Mouse (Mus musculus): ENCODE measurements at regions not wholly inside any gene's neighbourhood (a gene's known extent, or its start where the extent isn't known, plus 50 kb on each side); places are given as distances from the start of the nearest gene placed in this dataset.

DNA sequence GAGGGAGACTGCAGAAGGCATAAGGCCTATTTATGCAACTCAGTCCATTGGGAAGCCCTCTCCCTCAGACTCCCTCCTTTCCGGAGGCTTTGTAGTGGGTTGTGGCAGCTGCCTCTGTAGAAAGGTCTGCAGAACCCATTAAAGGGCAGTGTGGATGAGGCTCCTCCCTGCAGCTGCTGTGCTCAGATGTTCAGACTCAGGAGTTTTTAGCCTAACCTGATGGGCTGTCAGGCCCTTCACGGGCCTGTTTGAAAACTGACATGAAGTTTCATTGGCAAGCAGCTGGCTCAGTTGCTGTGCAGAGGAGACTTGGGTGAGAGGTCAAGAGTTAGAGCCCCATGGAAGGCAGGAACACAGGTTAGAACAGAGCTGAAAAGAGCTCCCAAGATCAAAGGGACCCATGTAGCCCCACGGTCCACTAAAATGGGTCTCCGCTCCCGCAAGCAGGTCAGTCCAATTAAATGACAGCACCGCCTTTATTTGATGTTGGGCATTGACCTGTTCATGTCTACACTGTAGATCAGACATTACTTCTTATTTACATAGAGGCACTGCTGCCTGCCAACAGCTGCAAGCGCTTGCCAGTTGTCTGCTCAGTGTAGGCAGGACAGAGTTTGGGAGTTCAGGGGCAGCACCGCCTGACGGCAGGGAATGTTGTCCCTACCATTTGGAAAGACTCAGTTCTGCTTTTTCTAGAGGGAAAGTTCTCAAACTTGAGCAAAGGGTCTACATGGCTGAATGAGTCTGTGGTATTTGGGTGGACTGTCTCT lies 53.8 kb upstream of the Usp46 start:
- Histone ChIP-seq H3K36me3 (ENCODE audit: control insufficient read depth, insufficient read depth, low read length, poor library complexity, severe bottlenecking) (no peaks in the 10 kb centered on the region), H3K9ac (ENCODE audit: insufficient read depth, low read depth, low read length, poor library complexity, severe bottlenecking) (no peak overlapping the region), H3K9me3 (ENCODE audit: control insufficient read depth, insufficient read depth, low read depth, low read length) (no peaks in the 10 kb centered on the region), H3K4me1 (ENCODE audit: control insufficient read depth in 2 of 2, insufficient read depth in 2 of 2, low read length in 2 of 2, poor library complexity in 1 of 2) (peaks cover 0 to 3% of the 10 kb centered on the region in 2 experiments; a peak in 2 of 4 replicates), H3K27ac (ENCODE audit: insufficient read depth, low read depth, low read length, poor library complexity, severe bottlenecking) (no peak overlapping the region), H3K4me3 (ENCODE audit: insufficient read depth in 1 of 2, low read depth in 1 of 2, low read length in 2 of 2, poor library complexity in 1 of 2, severe bottlenecking in 1 of 2) (no peak overlapping the region)
- DNase-seq (ENCODE audit: low read depth, low spot score) = no peak
- TF ChIP-seq MAFK (IDR thresholded peaks at IDR 0.05; ENCODE audit: insufficient read depth, low read depth, low read length) (no peak), ZNF384 (IDR thresholded peaks at IDR 0.05; ENCODE audit: low read depth, low read length) (no peak), HCFC1 (IDR thresholded peaks at IDR 0.05; ENCODE audit: borderline replicate concordance, insufficient read depth, low read length) (no peak), CHD2 (IDR thresholded peaks at IDR 0.05; ENCODE audit: low read depth, low read length) (no peak), ZC3H11A (IDR thresholded peaks at IDR 0.05; ENCODE audit: borderline replicate concordance, low read depth, low read length) (no peak)
- in situ Hi-C loops (cut with MboI; ENCODE audit: low sequenced_read_pairs in 2 of 2, unreplicated experiment in 2 of 2) = no loop called here

DNA sequence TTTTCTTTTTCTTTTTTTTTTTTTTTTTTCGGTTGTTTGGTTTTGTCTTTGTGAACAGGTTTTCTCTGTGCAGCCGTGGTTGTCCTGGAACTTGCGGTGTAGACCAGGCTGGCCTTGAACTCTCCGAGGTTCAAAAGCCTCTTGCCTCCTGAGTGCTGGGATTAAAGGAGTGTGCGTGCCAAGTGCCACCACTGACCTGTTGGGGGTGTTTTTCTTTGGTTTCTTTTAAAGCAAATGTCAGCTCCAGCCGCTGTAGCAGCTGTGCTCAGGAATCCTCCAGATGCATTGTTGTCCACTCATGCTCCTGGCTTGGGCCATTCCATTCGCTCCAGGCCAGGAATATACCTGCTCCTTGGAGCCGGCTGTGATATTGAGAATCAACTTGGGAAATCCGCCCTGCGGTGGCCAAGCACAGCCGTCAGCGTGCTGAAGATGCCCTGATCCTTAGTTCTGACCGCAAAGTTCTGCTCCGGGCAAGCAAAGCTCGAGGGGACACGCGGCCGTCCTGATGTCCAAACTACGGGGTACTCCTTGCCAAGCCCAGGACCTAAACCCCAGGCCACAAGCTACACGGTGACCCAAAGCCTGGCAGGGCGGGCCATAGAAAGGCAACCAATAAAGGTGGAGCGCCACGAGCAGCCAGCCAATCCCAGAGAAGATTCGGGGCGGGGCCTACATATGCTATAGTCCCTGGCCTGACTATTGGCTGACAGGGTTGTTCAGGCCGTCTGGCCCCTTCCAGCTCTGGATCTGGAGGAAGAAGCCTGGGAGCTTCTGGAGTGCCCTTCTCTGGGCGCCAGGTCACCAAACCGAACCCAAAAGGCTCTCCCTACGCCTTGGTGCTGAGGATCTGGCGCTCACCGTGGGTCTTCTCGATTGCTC lies 58.0 kb upstream of the Usp46 start:
- peak overlapping the region; percentile 70 for H3K9ac ChIP-seq (ENCODE audit: insufficient read depth, low read depth, low read length, poor library complexity, severe bottlenecking)

DNA sequence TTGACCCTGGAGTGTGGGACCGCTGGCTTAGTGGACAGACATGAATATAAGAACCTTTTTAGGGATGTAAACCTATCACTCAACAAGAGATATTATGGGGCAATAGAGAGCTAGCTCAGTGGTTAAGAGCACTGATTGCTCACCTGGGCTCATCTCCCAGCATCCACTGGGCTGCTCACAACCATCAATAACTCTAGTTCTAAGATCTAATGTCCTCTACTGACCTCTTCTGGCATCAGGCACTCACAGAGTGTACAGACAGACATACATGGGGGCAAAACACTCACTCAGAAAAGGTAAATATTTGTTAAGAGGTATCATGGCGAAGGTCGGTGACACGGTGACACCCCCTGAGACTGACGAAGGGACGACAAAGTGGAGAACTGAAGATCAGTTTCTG lies 59.3 kb upstream of the Usp46 start:
- Histone ChIP-seq H3K4me1 (ENCODE audit: control insufficient read depth in 2 of 2, insufficient read depth in 2 of 2, low read length in 2 of 2, poor library complexity in 1 of 2) (peaks cover 0 to 4% of the 10 kb centered on the region in 2 experiments; a peak in 2 of 4 replicates), H3K9ac (ENCODE audit: insufficient read depth, low read depth, low read length, poor library complexity, severe bottlenecking) (no peak overlapping the region), H3K36me3 (ENCODE audit: control insufficient read depth, insufficient read depth, low read length, poor library complexity, severe bottlenecking) (no peaks in the 10 kb centered on the region), H3K27ac (ENCODE audit: insufficient read depth, low read depth, low read length, poor library complexity, severe bottlenecking) (no peak overlapping the region; the same call in 1 of the 2 replicates), H3K4me3 (ENCODE audit: insufficient read depth in 1 of 2, low read depth in 1 of 2, low read length in 2 of 2, poor library complexity in 1 of 2, severe bottlenecking in 1 of 2) (no peak overlapping the region), H3K9me3 (ENCODE audit: control insufficient read depth, insufficient read depth, low read depth, low read length) (no peaks in the 10 kb centered on the region)
- DNase-seq (ENCODE audit: low read depth, low spot score) = no peak
- no peak for TF ChIP-seq HCFC1 (IDR thresholded peaks at IDR 0.05; ENCODE audit: borderline replicate concordance, insufficient read depth, low read length)
- no peak for TF ChIP-seq MAFK (IDR thresholded peaks at IDR 0.05; ENCODE audit: insufficient read depth, low read depth, low read length)
- no peak for TF ChIP-seq ZNF384 (IDR thresholded peaks at IDR 0.05; ENCODE audit: low read depth, low read length)
- TF ChIP-seq ZC3H11A (IDR thresholded peaks at IDR 0.05; ENCODE audit: borderline replicate concordance, low read depth, low read length) = no peak
- in situ Hi-C loops (cut with MboI; ENCODE audit: low sequenced_read_pairs in 2 of 2, unreplicated experiment in 2 of 2) = no loop called here

More for the DNA sequence above, 58.0 kb upstream of the Usp46 start:
- in situ Hi-C loops (cut with MboI; ENCODE audit: low sequenced_read_pairs in 2 of 2, unreplicated experiment in 2 of 2) = no loop called here
- H3K4me3 ChIP-seq (ENCODE audit: insufficient read depth in 1 of 2, low read depth in 1 of 2, low read length in 2 of 2, poor library complexity in 1 of 2, severe bottlenecking in 1 of 2) = peak overlapping the region; percentile 65 to 86
- no peak for TF ChIP-seq ZC3H11A (IDR thresholded peaks at IDR 0.05; ENCODE audit: borderline replicate concordance, low read depth, low read length)
- 0 out of 2 replicates have a peak, but pooled peaks have one; percentile 5 for TF ChIP-seq ZNF384 (IDR thresholded peaks at IDR 0.05; ENCODE audit: low read depth, low read length)
- TF ChIP-seq CHD2 (IDR thresholded peaks at IDR 0.05; ENCODE audit: low read depth, low read length) = peak; percentile 81
- no peak for TF ChIP-seq HCFC1 (IDR thresholded peaks at IDR 0.05; ENCODE audit: borderline replicate concordance, insufficient read depth, low read length)
- H3K4me1 ChIP-seq (ENCODE audit: control insufficient read depth in 2 of 2, insufficient read depth in 2 of 2, low read length in 2 of 2, poor library complexity in 1 of 2) = peaks cover 0 to 4% of the 10 kb centered on the region in 2 experiments; a peak in 2 of 4 replicates
- no peaks in the 10 kb centered on the region for H3K9me3 ChIP-seq (ENCODE audit: control insufficient read depth, insufficient read depth, low read depth, low read length)
- H3K27ac ChIP-seq (ENCODE audit: insufficient read depth, low read depth, low read length, poor library complexity, severe bottlenecking) = no peak overlapping the region
- peak; percentile 84 for DNase-seq (ENCODE audit: low read depth, low spot score)
- no peaks in the 10 kb centered on the region for H3K36me3 ChIP-seq (ENCODE audit: control insufficient read depth, insufficient read depth, low read length, poor library complexity, severe bottlenecking)

DNA sequence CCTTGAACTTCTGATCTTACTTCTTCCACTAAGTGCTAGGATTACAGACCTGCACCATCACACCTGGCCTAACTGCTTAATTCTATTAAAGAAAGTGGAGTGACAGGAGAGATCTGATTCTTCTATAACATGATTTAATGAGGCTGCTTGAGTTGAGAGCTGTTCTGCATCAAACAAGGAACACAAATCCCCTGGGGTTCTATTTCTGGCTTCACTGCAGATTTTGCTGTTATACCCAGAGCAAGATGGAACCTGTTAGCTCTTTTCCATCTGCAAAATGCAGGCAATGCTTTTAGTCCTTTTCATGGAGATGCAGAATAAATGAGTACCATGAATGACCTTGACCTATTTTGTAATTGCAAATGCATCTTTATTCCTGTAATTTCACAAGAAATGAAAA lies 61.4 kb upstream of the Usp46 start:
- no peak overlapping the region for H3K27ac ChIP-seq (ENCODE audit: insufficient read depth, low read depth, low read length, poor library complexity, severe bottlenecking)
- no peak overlapping the region for H3K9ac ChIP-seq (ENCODE audit: insufficient read depth, low read depth, low read length, poor library complexity, severe bottlenecking)
- TF ChIP-seq MAFK (IDR thresholded peaks at IDR 0.05; ENCODE audit: insufficient read depth, low read depth, low read length) (no peak), ZC3H11A (IDR thresholded peaks at IDR 0.05; ENCODE audit: borderline replicate concordance, low read depth, low read length) (no peak), CHD2 (IDR thresholded peaks at IDR 0.05; ENCODE audit: low read depth, low read length) (no peak), HCFC1 (IDR thresholded peaks at IDR 0.05; ENCODE audit: borderline replicate concordance, insufficient read depth, low read length) (no peak), ZNF384 (IDR thresholded peaks at IDR 0.05; ENCODE audit: low read depth, low read length) (no peak)
- in situ Hi-C loops (cut with MboI; ENCODE audit: low sequenced_read_pairs in 2 of 2, unreplicated experiment in 2 of 2) = no loop called here
- H3K9me3 ChIP-seq (ENCODE audit: control insufficient read depth, insufficient read depth, low read depth, low read length) = no peaks in the 10 kb centered on the region
- H3K36me3 ChIP-seq (ENCODE audit: control insufficient read depth, insufficient read depth, low read length, poor library complexity, severe bottlenecking) = no peaks in the 10 kb centered on the region
- DNase-seq (ENCODE audit: low read depth, low spot score) = no peak
- peaks cover 0 to 4% of the 10 kb centered on the region in 2 experiments; a peak in 2 of 4 replicates for H3K4me1 ChIP-seq (ENCODE audit: control insufficient read depth in 2 of 2, insufficient read depth in 2 of 2, low read length in 2 of 2, poor library complexity in 1 of 2)
- H3K4me3 ChIP-seq (ENCODE audit: insufficient read depth in 1 of 2, low read depth in 1 of 2, low read length in 2 of 2, poor library complexity in 1 of 2, severe bottlenecking in 1 of 2) = no peak overlapping the region

All from ES-E14 (cell line).